Mouse (Mus musculus): Measurements from ENCODE around the gene Plac9a. TPM values are rescaled to one million over a fixed set of nuclear protein-coding genes. Genes with fewer than 3 reads are reported as not detected.
"Not testable (repeated sequence)": the region's sequence is repeated elsewhere in the genome, so short reads cannot be mapped to it uniquely, and the experiment has no call there.

The Plac9a gene
- total RNA-seq (2021) = 1 to 10 TPM; 4.0 to 6.3 TPM

- DNase-seq; intact Hi-C loops (cut with DNase I): not testable (repeated sequence)
These were observed at the start of gene Plac9a for GRCm38 (mm10) chr14:25903000-25903399. Gene Plac9a (minus strand): TSS chr14:25903100.

GRCm38 (mm10) chr14:25938004-25938403 lies 35.1 kb upstream of the Plac9a start, which contains the start of gene Cphx1:
Gene Cphx1 (plus strand): TSS chr14:25938304.
- DNase-seq; intact Hi-C loops (cut with DNase I): not testable (repeated sequence)

- DNase-seq; intact Hi-C loops (cut with DNase I): not testable (repeated sequence)
These were observed 34.1 kb upstream of the Plac9a start for GRCm38 (mm10) chr14:25936867-25937630.

DNA sequence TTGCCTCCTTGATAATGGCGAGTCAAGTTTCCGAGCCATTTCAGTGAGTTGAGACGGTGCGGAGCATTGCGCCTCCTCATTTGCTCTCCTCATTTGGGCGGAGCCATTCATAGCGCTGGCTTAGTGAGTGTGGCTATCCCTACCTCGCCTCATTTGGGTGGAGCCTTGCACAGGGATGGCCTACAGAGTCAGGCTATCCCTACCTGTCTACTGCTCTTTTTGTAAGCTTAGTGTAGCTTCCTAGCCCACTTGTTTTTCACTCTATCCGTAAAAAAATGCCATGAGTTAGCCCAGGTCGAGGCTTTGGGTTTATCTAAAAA lies 24.6 kb upstream of the Plac9a start, which contains the start of gene Tmem254a:
Tmem254a (minus strand) TSS at position 111 of the 320 bp plus-strand sequence.
- intact Hi-C loops (cut with DNase I); DNase-seq: not testable (repeated sequence)

DNA sequence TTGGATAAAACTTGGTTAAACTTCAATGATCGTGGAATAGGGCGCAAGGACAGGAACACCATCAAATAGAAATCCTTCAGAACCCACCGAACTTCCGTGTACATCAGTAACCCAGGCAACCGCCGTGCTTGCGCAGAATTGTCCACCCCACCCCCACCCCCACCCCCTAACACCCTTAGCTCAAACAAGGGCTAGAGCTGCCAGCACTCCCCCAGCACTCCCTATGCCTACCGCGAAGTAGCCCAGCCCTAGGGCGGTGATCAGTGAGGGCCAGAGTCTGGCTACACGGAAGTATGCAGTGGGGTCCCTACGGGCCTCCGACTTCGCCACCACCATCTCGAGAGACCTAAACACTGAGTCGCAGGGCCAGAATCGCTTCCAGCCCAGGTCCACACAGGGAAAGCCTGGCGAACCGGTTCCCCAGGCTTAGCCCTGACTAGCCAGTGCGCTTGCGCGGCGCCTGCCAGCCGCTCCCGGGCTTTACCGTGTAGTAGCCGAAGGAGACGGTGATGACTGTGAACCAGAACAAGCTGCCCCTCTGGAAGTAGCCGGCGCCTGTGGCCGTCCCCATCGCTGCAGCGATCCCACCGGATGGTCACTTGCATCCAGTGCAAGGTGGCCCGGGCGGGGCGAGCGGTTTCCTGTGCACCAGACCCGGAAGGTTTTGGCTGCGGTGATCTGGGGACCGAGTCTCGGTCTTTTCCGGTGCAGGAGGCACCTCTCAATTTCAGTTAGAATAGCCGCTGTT lies 24.1 kb upstream of the Plac9a start:
- DNase-seq; intact Hi-C loops (cut with DNase I): not testable (repeated sequence)

DNA sequence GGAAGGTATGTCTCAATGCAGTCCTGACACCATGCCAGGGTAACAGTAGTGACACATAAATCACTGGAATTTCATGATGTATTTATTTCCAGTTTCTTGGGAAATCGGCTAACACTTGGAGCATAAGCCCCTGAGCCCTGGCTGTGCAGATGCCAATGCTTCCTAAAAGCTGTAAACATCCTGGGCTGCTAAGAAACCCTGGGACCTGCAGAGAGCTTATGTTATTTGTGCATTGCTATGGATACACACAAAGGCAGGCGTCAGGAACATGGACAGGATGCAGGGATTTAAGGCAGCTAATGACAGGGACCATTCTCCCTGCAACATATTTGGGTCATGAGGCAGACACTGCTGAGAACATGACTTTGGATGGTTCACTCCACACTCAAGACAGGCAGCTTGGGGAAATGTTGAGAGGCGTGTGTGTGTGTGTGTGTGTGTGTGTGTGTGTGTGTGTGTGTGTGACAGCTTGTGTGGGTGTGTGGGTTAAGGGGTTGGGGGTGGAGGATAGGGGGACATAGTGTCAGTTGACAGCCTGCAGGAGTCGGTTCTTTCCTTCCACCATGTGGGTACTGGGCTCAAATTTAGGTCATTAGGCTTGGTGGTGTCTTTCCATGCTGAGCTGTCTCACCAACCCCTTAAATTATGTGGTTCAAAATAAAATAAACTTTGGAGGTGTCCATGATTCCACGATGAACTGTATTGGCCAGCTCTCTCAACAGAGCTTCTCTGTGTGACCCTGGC lies 15.7 kb upstream of the Plac9a start:
- DNase-seq; intact Hi-C loops (cut with DNase I): not testable (repeated sequence)

- DNase-seq; intact Hi-C loops (cut with DNase I): not testable (repeated sequence)
These were observed 6.1 kb upstream of the Plac9a start for GRCm38 (mm10) chr14:25908976-25909375.

DNA sequence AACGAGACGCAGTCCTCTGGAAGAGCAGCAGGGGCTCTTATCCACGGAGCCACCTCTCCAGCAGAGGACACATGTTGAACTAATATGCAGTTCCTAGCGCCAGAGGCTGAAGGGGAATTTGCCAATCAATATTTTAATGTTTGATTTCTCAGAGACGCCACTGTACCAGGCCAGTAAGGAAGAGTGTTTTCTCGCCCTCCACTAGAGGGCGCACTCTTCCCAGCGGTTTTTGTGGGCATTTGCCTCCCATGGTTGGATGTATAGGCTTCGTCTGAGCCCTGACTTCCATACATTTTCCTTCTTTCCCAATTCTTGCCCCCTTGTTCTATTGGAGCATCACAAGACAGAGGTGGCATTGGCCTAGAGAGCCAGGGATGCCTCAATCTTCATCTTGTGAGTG lies 4.4 kb upstream of the Plac9a start:
- DNase-seq; intact Hi-C loops (cut with DNase I): not testable (repeated sequence)

DNA sequence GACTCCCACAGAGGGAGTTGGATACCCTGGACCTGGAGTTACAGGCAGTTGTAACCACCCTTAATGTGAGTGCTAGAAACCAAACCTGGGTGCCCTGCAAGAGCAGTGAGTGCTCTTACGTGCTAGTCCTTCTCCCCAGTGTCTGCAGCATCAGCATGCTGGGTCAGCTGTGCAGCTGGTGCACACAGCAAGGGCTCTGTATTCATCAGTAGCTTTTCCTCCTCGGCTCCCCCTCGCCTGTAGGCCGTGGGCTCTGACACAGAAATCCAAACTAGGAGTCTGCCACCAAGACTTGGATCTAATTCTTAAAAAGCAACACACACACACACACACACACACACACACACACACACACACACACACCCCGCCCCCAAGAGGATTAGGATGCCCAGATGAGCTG lies 2.3 kb upstream of the Plac9a start:
- DNase-seq; intact Hi-C loops (cut with DNase I): not testable (repeated sequence)

GRCm38 (mm10) chr14:25895686-25896085 lies 7.2 kb downstream of the Plac9a start:
- DNase-seq; intact Hi-C loops (cut with DNase I): not testable (repeated sequence)

DNA sequence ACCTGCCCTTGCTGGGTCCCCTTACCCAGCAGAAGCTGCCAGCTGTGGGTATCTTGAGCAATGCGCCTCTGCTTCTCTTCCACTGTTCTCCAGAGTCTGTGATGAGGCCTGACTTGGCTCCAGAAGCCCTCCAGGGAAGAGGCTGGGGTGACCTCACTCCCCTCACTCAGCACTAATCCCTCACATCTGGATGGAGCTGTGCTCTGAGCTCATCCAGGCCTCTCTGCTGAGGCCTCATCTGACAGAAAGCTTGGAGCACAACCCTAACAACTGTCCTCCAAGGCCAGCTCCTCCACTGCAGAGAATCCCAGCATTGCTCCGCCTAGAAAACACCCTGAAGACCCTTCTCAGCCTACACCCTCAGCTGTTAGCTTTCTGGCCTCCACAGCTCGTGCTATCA lies 8.3 kb downstream of the Plac9a start:
- DNase-seq; intact Hi-C loops (cut with DNase I): not testable (repeated sequence)

DNA sequence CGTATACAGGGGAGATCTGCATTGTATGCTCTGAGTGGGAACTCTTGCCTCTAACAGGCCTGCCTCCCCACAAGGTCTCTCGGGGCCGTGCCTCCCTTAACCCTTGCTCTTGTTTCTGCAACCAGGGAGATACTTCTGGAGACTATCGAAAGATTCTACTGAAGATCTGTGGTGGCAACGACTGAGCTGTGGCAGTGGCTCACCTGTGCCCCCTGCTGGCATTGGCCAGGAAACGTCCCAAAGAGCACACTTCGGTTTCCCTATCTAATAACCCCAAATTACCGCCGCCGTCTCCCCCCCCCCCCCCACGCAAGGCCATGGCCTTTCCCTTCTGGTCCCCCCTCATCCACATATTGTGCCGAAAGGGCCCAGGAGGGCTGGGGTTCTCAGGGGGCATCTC lies 17.0 kb downstream of the Plac9a start:
- intact Hi-C loops (cut with DNase I); DNase-seq: not testable (repeated sequence)

DNA sequence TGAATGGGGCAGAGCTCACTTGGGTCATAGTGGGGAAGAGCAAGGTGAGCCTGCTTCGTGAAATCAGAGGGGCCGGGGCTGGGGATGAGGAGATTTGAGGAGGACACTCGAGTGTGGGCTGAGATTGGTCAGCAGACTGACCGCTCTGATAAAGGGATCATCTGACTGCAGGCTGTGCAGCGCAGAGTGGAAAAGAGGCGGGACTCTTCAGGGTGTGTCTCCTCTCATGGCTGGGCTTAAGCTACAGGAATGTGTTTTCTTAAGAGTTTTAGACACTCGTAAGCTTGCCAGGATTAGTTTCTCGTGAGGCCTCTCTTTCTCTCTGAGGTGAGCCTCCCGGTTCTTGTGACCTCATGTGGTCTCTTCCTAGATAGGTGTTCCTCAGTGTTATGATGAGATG lies 21.1 kb downstream of the Plac9a start:
- intact Hi-C loops (cut with DNase I) = not testable (repeated sequence)

DNA sequence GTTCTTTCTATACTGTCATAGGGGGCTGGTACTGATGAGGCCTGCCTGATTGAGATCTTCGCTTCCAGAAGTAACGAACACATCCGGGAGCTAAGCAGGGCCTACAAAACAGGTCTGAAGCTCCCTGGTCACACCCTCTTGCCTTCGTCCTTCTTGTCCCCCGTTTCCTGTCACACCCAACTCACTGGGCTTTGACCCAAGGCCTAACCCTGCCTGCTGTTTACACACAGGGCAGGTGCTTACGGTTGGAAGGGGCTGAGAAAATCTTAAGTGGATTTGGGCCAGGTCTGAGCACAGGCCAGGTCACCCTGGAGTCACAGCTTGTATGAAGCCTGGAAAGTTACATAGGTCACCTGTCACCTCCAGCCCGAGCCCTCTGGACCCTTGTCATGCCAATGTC lies 26.3 kb downstream of the Plac9a start:
- intact Hi-C loops (cut with DNase I) = not testable (repeated sequence)

More for the DNA sequence above, 21.1 kb downstream of the Plac9a start:
- DNase-seq = not testable (repeated sequence)

DNA sequence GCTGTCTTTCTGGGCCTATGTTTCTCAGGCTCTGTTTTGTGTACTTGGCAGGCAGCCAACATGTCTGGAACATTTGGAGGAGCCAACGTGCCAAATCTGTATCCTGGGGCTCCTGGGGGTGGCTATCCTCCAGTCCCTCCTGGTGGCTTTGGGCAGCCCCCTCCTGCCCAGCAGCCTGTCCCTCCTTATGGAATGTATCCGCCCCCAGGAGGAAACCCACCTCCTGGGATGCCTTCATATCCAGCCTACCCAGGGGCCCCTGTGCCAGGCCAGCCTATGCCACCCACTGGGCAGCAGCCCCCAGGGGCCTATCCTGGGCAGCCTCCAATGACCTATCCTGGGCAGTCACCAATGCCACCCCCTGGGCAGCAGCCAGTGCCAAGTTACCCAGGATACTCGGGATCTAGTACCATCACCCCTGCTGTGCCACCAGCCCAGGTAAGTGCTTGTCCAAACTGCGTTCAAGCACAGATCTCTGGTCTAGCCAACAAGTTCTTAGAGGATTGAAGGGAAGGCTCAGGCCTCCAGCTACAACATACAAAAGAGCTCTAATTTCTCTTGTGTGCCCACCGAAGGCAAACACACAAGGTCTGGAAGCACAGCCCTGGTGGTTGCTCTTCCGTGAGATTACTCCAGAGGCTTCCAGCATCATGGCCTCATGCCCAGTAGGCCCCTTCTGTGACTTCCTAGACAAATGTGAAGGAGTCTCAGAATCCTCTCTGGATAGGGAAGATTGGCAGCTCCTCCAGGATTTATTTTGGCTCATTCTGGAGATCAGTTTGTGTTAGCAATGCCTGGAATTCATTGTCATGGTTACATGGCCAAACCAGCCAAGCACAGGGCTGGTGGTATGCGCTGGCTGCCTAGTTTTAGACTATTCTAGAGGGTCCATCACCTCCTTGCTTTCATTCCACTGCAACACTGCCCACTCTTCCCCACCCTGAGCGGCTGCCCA lies 30.2 kb downstream of the Plac9a start:
- intact Hi-C loops (cut with DNase I) = no loop called here
- DNase-seq = peak; percentile 59 to 69

More for the DNA sequence above, 26.3 kb downstream of the Plac9a start:
- not testable (repeated sequence) for DNase-seq

DNA sequence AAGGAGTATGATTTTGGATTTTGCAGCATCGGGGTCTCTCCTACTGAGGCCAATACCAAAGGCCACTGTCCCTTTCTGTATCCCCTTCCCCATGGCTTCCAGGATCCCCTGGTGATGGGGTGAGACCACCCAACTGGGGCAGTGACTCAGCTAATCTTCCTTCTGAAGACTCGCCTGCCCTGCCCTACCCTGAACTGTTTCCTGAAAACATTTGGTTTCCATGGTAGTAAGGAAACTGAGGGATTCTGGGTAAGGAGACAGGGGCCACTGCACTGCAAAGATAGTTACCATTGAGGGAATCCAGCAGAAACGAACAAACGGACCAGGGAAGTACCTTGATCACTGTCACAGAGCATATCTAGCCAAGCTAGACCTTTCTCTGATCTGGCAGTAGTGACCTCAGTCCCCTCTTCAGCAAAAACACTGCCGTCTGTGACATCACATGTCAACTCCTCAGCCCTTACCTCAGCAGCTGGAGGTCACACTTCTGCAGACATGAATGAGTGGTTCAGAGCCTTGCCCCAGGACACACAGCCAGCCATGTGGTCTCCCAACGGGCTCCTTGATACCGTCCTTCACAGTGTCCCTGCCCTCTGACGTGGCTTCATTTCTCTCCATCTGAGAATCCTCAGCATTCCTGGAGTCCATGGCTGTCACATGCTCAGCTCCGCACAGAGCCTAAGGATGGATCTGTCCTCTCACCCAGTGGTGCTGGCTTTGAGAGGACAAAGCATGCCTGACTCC lies 33.6 kb downstream of the Plac9a start:
- no peak for DNase-seq
- intact Hi-C loops (cut with DNase I) = no loop called here

DNA sequence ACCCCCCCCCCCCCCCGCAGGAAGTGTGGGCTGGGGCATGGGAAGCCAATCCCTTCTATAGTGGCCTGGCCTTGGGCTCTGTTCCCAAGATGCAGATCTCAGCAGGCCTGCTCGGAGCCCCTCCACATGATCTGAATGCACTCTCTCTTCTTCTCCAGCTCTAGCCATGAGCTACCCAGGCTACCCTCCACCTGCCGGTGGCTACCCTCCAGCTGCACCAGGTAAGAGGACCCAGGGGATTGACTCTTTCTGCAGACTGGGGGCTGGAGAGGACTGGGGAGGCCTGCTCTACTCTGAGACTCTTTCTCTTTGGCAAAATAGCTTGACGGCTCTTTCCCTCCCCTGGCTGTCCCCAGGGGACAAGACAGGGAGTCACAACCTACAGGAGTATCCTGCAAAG lies 34.2 kb downstream of the Plac9a start:
- no peak for DNase-seq
- intact Hi-C loops (cut with DNase I) = no loop called here

GRCm38 (mm10) chr14:25867834-25868233 lies 35.1 kb downstream of the Plac9a start:
- intact Hi-C loops (cut with DNase I) = no loop called here
- no peak for DNase-seq

GRCm38 (mm10) chr14:25866832-25867231 lies 36.1 kb downstream of the Plac9a start:
- DNase-seq = peak; percentile 62 to 66

More at GRCm38 (mm10) chr14:25866832-25867231, 36.1 kb downstream of the Plac9a start:
- intact Hi-C loops (cut with DNase I) = no loop called here

Measured in heart, postnatal 10 days (tissue).